8 mouse cellular contexts compared by ENCODE assay signal in genomic region chr11:79223420-79223819, GRCm38 (mm10). TPM values are rescaled to one million over a fixed set of nuclear protein-coding genes. Genes with fewer than 3 reads are reported as not detected.
DNase-seq lines count a peak whose midpoint lies in the region.

No protein-coding gene starts in this region.

- peak; percentile 18 for DNase-seq in layer of hippocampus, adult 11-12 months (ENCODE audit: low spot score)
- DNase-seq in layer of hippocampus, adult 9-10 months (ENCODE audit: low spot score) = no peak
- DNase-seq in MEL-GATA-1-ER (ENCODE audit: extremely low read depth, low read depth) = peak; percentile 55
- DNase-seq in heart, postnatal 14 days = peak; percentile 19 to 53
- peak; percentile 48 for DNase-seq in naive thymus-derived CD4-positive, alpha-beta T cell, adult 2 months (ENCODE audit: low read depth)
- no peak for DNase-seq in right cerebral cortex, postnatal 25 days
- no peak for DNase-seq in embryo, embryonic 10.5 days (ENCODE audit: low spot score)
- DNase-seq in gastrocnemius, postnatal 36 days = no peak

- intact Hi-C loops in heart, postnatal 14 days (cut with DNase I) = no loop called here
- intact Hi-C loops in gastrocnemius, postnatal 36 days (cut with DNase I) = loop anchor here (2.0 to 5.0 kb wide), 2 partner anchors 67 to 179 kb away; no protein-coding TSS in a partner anchor

RNA-seq across cellular contexts. Expression of gene Wsb1, which starts 31.1 kb away (rescaled TPM):
- total RNA-seq in heart, postnatal 14 days (2021) = 10 to 100 TPM; 25.3 to 27.7 TPM
- total RNA-seq in gastrocnemius, postnatal 36 days (2021) = 1 to 10 TPM; 6.7 to 6.9 TPM

Comparison
In these comparisons a context has a peak if more than half of its experiments do, and no peak if none do; other contexts are left out.
1. DNase-seq: peak in layer of hippocampus, adult 11-12 months (single experiment), MEL-GATA-1-ER (single experiment), heart, postnatal 14 days (2 of 2) and naive thymus-derived CD4-positive, alpha-beta T cell, adult 2 months (single experiment); none in layer of hippocampus, adult 9-10 months (single experiment), right cerebral cortex, postnatal 25 days (single experiment), embryo, embryonic 10.5 days (single experiment) and gastrocnemius, postnatal 36 days (0 of 2).